10 mouse cellular contexts compared by ENCODE assay signal in the genomic region with DNA sequence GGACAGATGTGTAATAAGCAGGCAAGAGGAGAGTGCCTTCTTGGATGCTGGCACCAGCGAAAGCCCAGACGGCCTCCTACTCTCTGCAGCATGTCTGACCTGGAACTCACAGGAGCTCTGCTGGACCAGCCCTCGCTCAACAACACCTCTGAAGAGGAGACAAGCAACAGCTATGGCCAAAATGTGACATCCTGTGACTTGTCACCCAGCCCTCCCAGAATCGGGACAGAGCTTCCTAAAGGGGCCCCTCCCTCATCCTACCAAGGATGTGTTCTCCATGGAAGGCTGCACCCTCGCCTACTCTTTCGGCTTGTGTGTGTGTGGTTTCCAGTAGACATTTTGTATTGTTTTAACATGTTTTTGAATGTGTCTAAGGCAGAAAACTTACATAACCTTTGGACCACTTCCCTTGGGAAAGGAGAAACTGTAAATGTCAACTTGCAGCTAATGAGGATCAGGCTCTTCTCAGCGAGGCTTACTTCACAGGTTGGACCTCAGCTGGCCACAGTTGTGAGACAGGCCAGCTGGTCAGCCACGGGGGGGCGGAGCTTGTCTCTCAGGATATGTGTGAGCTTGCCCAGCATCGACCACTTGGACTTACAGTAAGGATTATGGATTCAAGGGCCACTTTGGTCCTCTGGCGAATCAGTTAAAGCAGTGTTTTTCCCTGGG.
DNase-seq lines count a peak whose midpoint lies in the region; ATAC-seq and TF ChIP-seq lines count a peak whose summit lies in the region.
"Had no signal": no experiment of that assay in that cellular context is flagged by ENCODE, and none has a peak within 500 bp of the region (broad histone marks: within the 10 kb centered on the region; RNA-seq: fewer than 3 reads in every experiment).

No protein-coding gene starts in this region.

- H3K4me1 ChIP-seq in intestine, embryonic 16.5 days (ENCODE audit: control insufficient read depth, insufficient read depth, low read length), result no peaks in the 10 kb centered on the region

- H3K27me3 ChIP-seq in intestine, embryonic 16.5 days (replicated peaks; ENCODE audit: control insufficient read depth, insufficient read depth, low read length), result no peaks in the 10 kb centered on the region
- H3K27me3 ChIP-seq: forebrain, embryonic 15.5 days had no signal

- H3K36me3 ChIP-seq in intestine, embryonic 16.5 days (ENCODE audit: control insufficient read depth, insufficient read depth, low read length), result no peaks in the 10 kb centered on the region
- H3K36me3 ChIP-seq: forebrain, embryonic 15.5 days; heart, embryonic 13.5 days had no signal

- no peak overlapping the region for H3K9ac ChIP-seq in intestine, embryonic 16.5 days (ENCODE audit: low read depth, low read length)
- H3K9ac ChIP-seq: forebrain, embryonic 15.5 days; heart, embryonic 13.5 days had no signal

- H3K4me3 ChIP-seq in layer of hippocampus, adult 2 months, result no peak overlapping the region
- no peak overlapping the region for H3K4me3 ChIP-seq in intestine, embryonic 16.5 days (ENCODE audit: low read length)
- H3K4me3 ChIP-seq: forebrain, embryonic 15.5 days; heart, embryonic 13.5 days had no signal

- no peak for TF ChIP-seq CTCF in layer of hippocampus, adult 2 months (conservative IDR thresholded peaks at IDR 0.05)

- H3K4me2 ChIP-seq in intestine, embryonic 16.5 days (ENCODE audit: low read depth, low read length), result no peak overlapping the region
- H3K4me2 ChIP-seq: forebrain, embryonic 15.5 days; heart, embryonic 13.5 days had no signal

- no peak for ATAC-seq in intestine, embryonic 16.5 days
- ATAC-seq: forebrain, embryonic 15.5 days had no signal

- peak overlapping the region; percentile 72 for H3K27ac ChIP-seq in layer of hippocampus, adult 2 months
- no peak overlapping the region for H3K27ac ChIP-seq in intestine, embryonic 16.5 days (ENCODE audit: low read length)
- H3K27ac ChIP-seq: forebrain, embryonic 15.5 days; heart, embryonic 13.5 days had no signal

- DNase-seq in layer of hippocampus, adult 2 months (ENCODE audit: low spot score in 2 of 2), result no peak
- DNase-seq in layer of hippocampus, adult 9-10 months (ENCODE audit: low spot score), result no peak
- peak; percentile 55 to 58 for DNase-seq in heart, adult 9 months (ENCODE audit: low spot score in 2 of 2)
- DNase-seq in kidney, postnatal 10 days, result peak; percentile 66
- DNase-seq in retina, embryonic 14.5 days (ENCODE audit: low spot score), result peak; percentile 31
- no peak for DNase-seq in thymus, postnatal 4 days
- no peak for DNase-seq in left cerebral cortex, adult 11 months (ENCODE audit: low spot score)

- H3K9me3 ChIP-seq in intestine, embryonic 16.5 days (ENCODE audit: control insufficient read depth, low read length), result no peaks in the 10 kb centered on the region
- H3K9me3 ChIP-seq: forebrain, embryonic 15.5 days had no signal

- 63% methylated on average over 11 of the region's 11 CpGs for WGBS in intestine, embryonic 16.5 days

Comparison
In these comparisons a context has a peak if more than half of its experiments do, and no peak if none do; other contexts are left out.
1. DNase-seq: peak in heart, adult 9 months (2 of 2), kidney, postnatal 10 days (single experiment) and retina, embryonic 14.5 days (single experiment); none in layer of hippocampus, adult 2 months (0 of 2), layer of hippocampus, adult 9-10 months (single experiment), thymus, postnatal 4 days (single experiment) and left cerebral cortex, adult 11 months (single experiment).